Mouse (Mus musculus) cerebellum, adult 8-10 months (tissue): ENCODE results near the gene Aebp1.

Experiments
- DNase-seq: peaks from one replicate; pipeline ENCODE4 v3.0.0; 2022

Gene Aebp1

GRCm38 (mm10) chr11:5861678-5862393, at the start of gene Aebp1:
Aebp1 (plus strand) TSS chr11:5861947.
- DNase-seq, result no peak

GRCm38 (mm10) chr11:5813381-5813780, 48.4 kb upstream of the Aebp1 start:
- no peak for DNase-seq

GRCm38 (mm10) chr11:5819223-5819622, 42.5 kb upstream of the Aebp1 start:
- DNase-seq, result no peak

- DNase-seq, result no peak
These were observed 36.3 kb upstream of the Aebp1 start for GRCm38 (mm10) chr11:5825432-5825831.

GRCm38 (mm10) chr11:5827931-5828330, 33.8 kb upstream of the Aebp1 start:
- no peak for DNase-seq

- no peak for DNase-seq
These were observed 33.1 kb upstream of the Aebp1 start for GRCm38 (mm10) chr11:5828509-5829191.

- DNase-seq, result no peak
These were observed 32.4 kb upstream of the Aebp1 start for GRCm38 (mm10) chr11:5829327-5829726.

GRCm38 (mm10) chr11:5834506-5834905, 27.2 kb upstream of the Aebp1 start:
- no peak for DNase-seq

- DNase-seq, result no peak
These were observed 26.7 kb upstream of the Aebp1 start for GRCm38 (mm10) chr11:5835057-5835456.

GRCm38 (mm10) chr11:5836126-5836525, 25.6 kb upstream of the Aebp1 start:
- peak; percentile 18 for DNase-seq

GRCm38 (mm10) chr11:5837251-5838246, 24.2 kb upstream of the Aebp1 start, which contains the start of gene Polm:
Polm (minus strand) TSS chr11:5838016.
- peak; percentile 93 for DNase-seq

- DNase-seq, result no peak
These were observed 21.4 kb upstream of the Aebp1 start for GRCm38 (mm10) chr11:5840346-5840745.

GRCm38 (mm10) chr11:5841751-5842150, 20.0 kb upstream of the Aebp1 start:
- DNase-seq, result no peak

- no peak for DNase-seq
These were observed 18.6 kb upstream of the Aebp1 start for GRCm38 (mm10) chr11:5843131-5843530.

- no peak for DNase-seq
These were observed 15.0 kb upstream of the Aebp1 start for GRCm38 (mm10) chr11:5846639-5847345.

GRCm38 (mm10) chr11:5848741-5849140, 13.0 kb upstream of the Aebp1 start:
- no peak for DNase-seq

- no peak for DNase-seq
These were observed 12.4 kb upstream of the Aebp1 start for GRCm38 (mm10) chr11:5849316-5849715.

GRCm38 (mm10) chr11:5850452-5850851, 11.3 kb upstream of the Aebp1 start:
- DNase-seq, result no peak

- no peak for DNase-seq
These were observed 10.6 kb upstream of the Aebp1 start for GRCm38 (mm10) chr11:5851021-5851736.

- no peak for DNase-seq
These were observed 9.4 kb upstream of the Aebp1 start for GRCm38 (mm10) chr11:5852314-5852713.

GRCm38 (mm10) chr11:5855481-5855880, 6.3 kb upstream of the Aebp1 start:
- no peak for DNase-seq

GRCm38 (mm10) chr11:5855902-5856301, 5.8 kb upstream of the Aebp1 start:
- no peak for DNase-seq
